Mouse (Mus musculus): ENCODE results near the gene Slc47a2. TPM values are rescaled to one million over a fixed set of nuclear protein-coding genes. Genes with fewer than 3 reads are reported as not detected.
A peak's percentile ranks its signal among the peaks of the same experiment; 100 is the strongest.

The Slc47a2 gene
- polyA plus RNA-seq (2015; fragmentation: Nextera tagmentation; extraction: Ambion mirVana): not detected in 2 replicates

GRCm38 (mm10) chr11:61342505-61343420 lies at the start of gene Slc47a2:
Slc47a2 (minus strand) TSS chr11:61342860.
- peaks cover 13% of the 10 kb centered on the region for H3K4me1 ChIP-seq
- H3K9me3 ChIP-seq: no peaks in the 10 kb centered on the region
- H3K4me3 ChIP-seq: peak within 1 kb of the TSS; percentile 37
- peak within 1 kb of the TSS; percentile 60 for H3K4me2 ChIP-seq
- WGBS: 5% methylated on average over 61 of the region's 61 CpGs
- no peak for ATAC-seq (replicated peaks)
- no peak within 1 kb of the TSS for H3K27ac ChIP-seq
- 0 out of 2 replicates have a peak within 1 kb of the TSS, but pooled peaks have one; percentile 11 for H3K9ac ChIP-seq
- no peaks in the 10 kb centered on the region for H3K36me3 ChIP-seq (replicated peaks)
- H3K27me3 ChIP-seq (replicated peaks): peaks cover 40% of the 10 kb centered on the region

- Histone ChIP-seq H3K27me3 (replicated peaks) (no peaks in the 10 kb centered on the region), H3K4me2 (no peak overlapping the region), H3K4me1 (no peaks in the 10 kb centered on the region), H3K9me3 (no peaks in the 10 kb centered on the region), H3K9ac (no peak overlapping the region), H3K4me3 (no peak overlapping the region), H3K27ac (no peak overlapping the region), H3K36me3 (replicated peaks) (no peaks in the 10 kb centered on the region)
- 79% methylated on average over 4 of the region's 4 CpGs for WGBS
- ATAC-seq (replicated peaks): no peak
Measured at GRCm38 (mm10) chr11:61388936-61389335, 46.3 kb upstream of the Slc47a2 start.

DNA sequence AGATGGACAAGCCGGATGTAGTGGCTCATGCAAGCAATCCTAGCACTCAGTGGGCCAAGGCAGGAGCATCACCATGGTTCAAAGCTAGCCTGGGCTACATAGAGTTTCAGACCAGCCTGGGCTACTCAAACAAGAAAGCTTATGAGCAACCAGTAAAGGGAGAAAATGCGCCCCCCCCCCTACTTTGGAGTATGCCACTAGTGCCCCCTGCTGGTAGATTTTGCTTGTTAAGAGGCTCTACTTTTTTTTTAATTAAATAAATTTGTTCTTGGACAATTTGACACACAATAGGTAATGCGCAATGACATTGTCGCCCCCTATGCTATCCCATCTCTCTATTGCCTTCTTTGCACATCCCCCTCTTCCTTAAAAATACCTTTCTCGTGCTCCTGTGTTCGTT lies 45.4 kb upstream of the Slc47a2 start:
- no peaks in the 10 kb centered on the region for H3K36me3 ChIP-seq (replicated peaks)
- no peak overlapping the region for H3K27ac ChIP-seq
- H3K9me3 ChIP-seq: no peaks in the 10 kb centered on the region
- H3K4me2 ChIP-seq: no peak overlapping the region
- no peaks in the 10 kb centered on the region for H3K27me3 ChIP-seq (replicated peaks)
- no peaks in the 10 kb centered on the region for H3K4me1 ChIP-seq
- H3K4me3 ChIP-seq: no peak overlapping the region
- 65% methylated on average over 6 of the region's 6 CpGs for WGBS
- H3K9ac ChIP-seq: no peak overlapping the region
- ATAC-seq (replicated peaks): no peak

DNA sequence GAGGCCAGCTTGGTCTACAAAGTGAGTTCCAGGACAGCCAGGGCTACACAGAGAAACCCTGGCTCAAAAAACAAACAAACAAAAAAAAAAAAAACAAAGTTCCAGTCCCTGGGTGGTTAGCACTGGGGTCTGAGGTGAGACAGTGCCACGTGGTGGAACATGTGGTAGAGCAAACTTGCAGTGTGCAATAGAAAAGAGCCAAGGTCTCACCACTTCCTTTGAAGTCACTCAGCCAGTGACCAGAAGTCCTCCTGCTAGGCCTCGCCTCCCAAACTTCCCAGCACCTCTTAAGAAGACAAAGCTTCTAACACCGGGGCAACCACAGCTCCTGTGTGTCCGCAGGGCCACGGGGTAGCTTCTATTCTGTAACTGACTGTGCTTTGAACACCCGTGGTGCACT lies 44.6 kb upstream of the Slc47a2 start:
- Histone ChIP-seq H3K9me3 (no peaks in the 10 kb centered on the region), H3K4me1 (no peaks in the 10 kb centered on the region), H3K4me2 (no peak overlapping the region), H3K27ac (no peak overlapping the region), H3K27me3 (replicated peaks) (no peaks in the 10 kb centered on the region), H3K4me3 (no peak overlapping the region), H3K9ac (no peak overlapping the region), H3K36me3 (replicated peaks) (no peaks in the 10 kb centered on the region)
- no peak for ATAC-seq (replicated peaks)
- 71% methylated on average over 6 of the region's 6 CpGs for WGBS

GRCm38 (mm10) chr11:61385725-61386124 lies 43.1 kb upstream of the Slc47a2 start:
- H3K4me2 ChIP-seq: no peak overlapping the region
- WGBS: 79% methylated on average over 4 of the region's 4 CpGs
- no peak overlapping the region for H3K4me3 ChIP-seq
- no peak overlapping the region for H3K9ac ChIP-seq
- ATAC-seq (replicated peaks): no peak
- H3K27me3 ChIP-seq (replicated peaks): no peaks in the 10 kb centered on the region
- no peaks in the 10 kb centered on the region for H3K36me3 ChIP-seq (replicated peaks)
- no peak overlapping the region for H3K27ac ChIP-seq
- H3K4me1 ChIP-seq: no peaks in the 10 kb centered on the region
- H3K9me3 ChIP-seq: no peaks in the 10 kb centered on the region

GRCm38 (mm10) chr11:61381272-61381671 lies 38.6 kb upstream of the Slc47a2 start:
- 95% methylated on average over 1 of the region's 1 CpGs for WGBS
- Histone ChIP-seq H3K36me3 (replicated peaks) (no peaks in the 10 kb centered on the region), H3K9me3 (no peaks in the 10 kb centered on the region), H3K4me1 (peaks cover 7% of the 10 kb centered on the region), H3K27me3 (replicated peaks) (peaks cover 25% of the 10 kb centered on the region), H3K4me2 (no peak overlapping the region), H3K9ac (no peak overlapping the region), H3K27ac (no peak overlapping the region), H3K4me3 (no peak overlapping the region)
- no peak for ATAC-seq (replicated peaks)

DNA sequence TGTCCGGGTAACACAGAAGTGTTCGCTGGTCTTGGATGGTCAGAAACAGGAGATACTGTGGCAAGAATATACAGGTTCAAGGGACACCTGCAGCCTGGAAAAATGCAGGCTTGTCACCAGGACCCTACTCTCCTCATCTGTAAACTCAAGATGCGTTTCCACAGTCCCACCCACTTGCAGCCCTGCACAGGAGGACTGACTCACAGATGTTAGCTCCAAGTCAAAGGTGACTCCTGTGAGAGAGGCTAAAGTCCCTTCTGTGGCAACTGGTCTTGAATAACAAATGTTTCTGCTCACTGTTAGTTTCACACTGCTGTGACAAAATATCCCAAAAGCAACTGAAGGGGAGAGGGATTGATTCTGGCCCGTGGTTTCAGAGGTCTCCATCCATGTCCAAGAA lies 36.0 kb upstream of the Slc47a2 start:
- no peak overlapping the region for H3K4me3 ChIP-seq
- no peak overlapping the region for H3K4me2 ChIP-seq
- H3K27ac ChIP-seq: no peak overlapping the region
- no peak for ATAC-seq (replicated peaks)
- H3K9ac ChIP-seq: no peak overlapping the region
- peaks cover 7% of the 10 kb centered on the region for H3K4me1 ChIP-seq
- no peaks in the 10 kb centered on the region for H3K9me3 ChIP-seq
- 79% methylated on average over 4 of the region's 4 CpGs for WGBS
- no peaks in the 10 kb centered on the region for H3K36me3 ChIP-seq (replicated peaks)
- H3K27me3 ChIP-seq (replicated peaks): peaks cover 32% of the 10 kb centered on the region

GRCm38 (mm10) chr11:61377881-61378613 lies 35.4 kb upstream of the Slc47a2 start, which contains the start of gene Slc47a1:
Slc47a1 (minus strand) TSS chr11:61378345.
- 15% methylated on average over 39 of the region's 39 CpGs for WGBS
- Histone ChIP-seq H3K27ac (no peak within 1 kb of the TSS), H3K4me1 (peaks cover 7% of the 10 kb centered on the region), H3K9ac (no peak within 1 kb of the TSS), H3K36me3 (replicated peaks) (no peaks in the 10 kb centered on the region), H3K9me3 (no peaks in the 10 kb centered on the region), H3K27me3 (replicated peaks) (peaks cover 32% of the 10 kb centered on the region), H3K4me3 (peak within 1 kb of the TSS; percentile 13), H3K4me2 (peak within 1 kb of the TSS; percentile 40)
- no peak for ATAC-seq (replicated peaks)

DNA sequence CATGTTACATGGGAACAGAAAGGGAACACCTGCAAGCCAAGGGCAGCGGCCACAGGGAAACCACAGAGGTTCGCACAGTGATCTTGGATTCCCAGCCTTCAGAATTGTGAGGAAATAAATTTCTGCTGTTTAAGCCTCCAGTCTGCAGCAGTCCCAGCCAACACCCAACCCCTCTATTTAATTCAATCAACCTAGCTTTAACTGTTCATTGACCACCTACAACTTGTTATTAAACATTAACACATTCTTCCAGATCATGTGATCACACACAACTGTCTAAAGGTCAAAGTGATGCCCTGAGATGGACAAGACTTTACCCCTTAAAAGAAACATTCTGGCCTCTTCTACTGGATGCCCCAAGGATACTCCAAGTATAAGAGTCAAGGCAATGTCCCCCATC lies 26.0 kb upstream of the Slc47a2 start:
- H3K9me3 ChIP-seq: no peaks in the 10 kb centered on the region
- no peaks in the 10 kb centered on the region for H3K27me3 ChIP-seq (replicated peaks)
- H3K36me3 ChIP-seq (replicated peaks): no peaks in the 10 kb centered on the region
- ATAC-seq (replicated peaks): no peak
- 100% methylated on average over 2 of the region's 2 CpGs for WGBS
- H3K4me2 ChIP-seq: no peak overlapping the region
- no peak overlapping the region for H3K27ac ChIP-seq
- H3K4me3 ChIP-seq: no peak overlapping the region
- H3K9ac ChIP-seq: no peak overlapping the region
- H3K4me1 ChIP-seq: no peaks in the 10 kb centered on the region

- Histone ChIP-seq H3K27ac (no peak overlapping the region), H3K4me1 (no peaks in the 10 kb centered on the region), H3K4me2 (no peak overlapping the region), H3K9me3 (no peaks in the 10 kb centered on the region), H3K4me3 (no peak overlapping the region), H3K36me3 (replicated peaks) (no peaks in the 10 kb centered on the region), H3K27me3 (replicated peaks) (no peaks in the 10 kb centered on the region), H3K9ac (no peak overlapping the region)
- 88% methylated on average over 9 of the region's 9 CpGs for WGBS
- ATAC-seq (replicated peaks): no peak
Measured at GRCm38 (mm10) chr11:61366517-61367273, 24.0 kb upstream of the Slc47a2 start.

DNA sequence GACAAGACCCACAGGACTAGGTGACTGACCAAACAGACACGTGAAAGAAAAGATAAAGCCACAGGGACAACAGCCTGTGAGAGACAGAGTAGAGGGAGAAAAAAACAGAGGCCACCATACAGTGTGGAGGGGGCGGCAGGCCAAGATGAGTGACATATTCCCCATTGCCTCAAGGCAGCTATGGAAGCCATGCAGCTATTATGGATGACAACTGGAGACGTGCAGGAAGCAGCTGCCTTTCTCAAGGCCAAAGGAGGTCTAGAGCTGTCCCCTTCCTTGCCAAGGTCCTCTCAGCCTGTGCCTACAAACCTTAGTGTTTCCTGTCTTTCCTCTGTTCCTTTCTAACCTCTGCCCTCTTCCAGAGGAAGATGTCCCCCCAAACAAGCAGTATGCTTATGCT lies 23.3 kb upstream of the Slc47a2 start:
- H3K9ac ChIP-seq: no peak overlapping the region
- WGBS: 68% methylated on average over 3 of the region's 3 CpGs
- no peaks in the 10 kb centered on the region for H3K36me3 ChIP-seq (replicated peaks)
- H3K4me2 ChIP-seq: no peak overlapping the region
- H3K27ac ChIP-seq: no peak overlapping the region
- no peak for ATAC-seq (replicated peaks)
- no peaks in the 10 kb centered on the region for H3K9me3 ChIP-seq
- H3K4me3 ChIP-seq: no peak overlapping the region
- no peaks in the 10 kb centered on the region for H3K27me3 ChIP-seq (replicated peaks)
- H3K4me1 ChIP-seq: no peaks in the 10 kb centered on the region

DNA sequence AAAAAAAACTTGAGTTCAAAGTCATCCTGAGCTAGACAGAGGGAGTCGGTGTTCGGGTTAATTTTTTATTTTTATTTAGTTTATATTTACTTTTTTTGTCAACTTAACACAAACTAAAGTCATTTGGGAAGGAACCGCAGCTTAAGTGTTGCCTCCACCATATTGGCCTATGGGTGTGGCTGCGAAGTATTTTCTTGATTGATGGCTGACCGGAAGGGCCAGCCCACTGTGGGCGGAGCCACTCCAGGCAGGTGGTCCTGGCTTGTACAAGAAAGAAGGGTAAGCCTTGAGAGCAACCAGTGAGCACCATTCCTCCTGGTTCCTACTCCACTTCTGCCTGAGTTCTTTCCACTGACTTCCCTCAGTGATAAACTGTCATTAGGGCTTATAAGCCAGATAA lies 21.4 kb upstream of the Slc47a2 start:
- Histone ChIP-seq H3K27ac (no peak overlapping the region), H3K36me3 (replicated peaks) (no peaks in the 10 kb centered on the region), H3K4me2 (no peak overlapping the region), H3K9ac (no peak overlapping the region), H3K9me3 (no peaks in the 10 kb centered on the region), H3K4me1 (no peaks in the 10 kb centered on the region), H3K27me3 (replicated peaks) (no peaks in the 10 kb centered on the region), H3K4me3 (no peak overlapping the region)
- WGBS: 88% methylated on average over 6 of the region's 6 CpGs
- no peak for ATAC-seq (replicated peaks)
